Mouse (Mus musculus): ENCODE results near the gene Exosc5. TPM values are rescaled to one million over a fixed set of nuclear protein-coding genes. Genes with fewer than 3 reads are reported as not detected.

The Exosc5 gene
- polyA plus RNA-seq, 1 experiment from 2014 or later: 48.1 TPM

DNA sequence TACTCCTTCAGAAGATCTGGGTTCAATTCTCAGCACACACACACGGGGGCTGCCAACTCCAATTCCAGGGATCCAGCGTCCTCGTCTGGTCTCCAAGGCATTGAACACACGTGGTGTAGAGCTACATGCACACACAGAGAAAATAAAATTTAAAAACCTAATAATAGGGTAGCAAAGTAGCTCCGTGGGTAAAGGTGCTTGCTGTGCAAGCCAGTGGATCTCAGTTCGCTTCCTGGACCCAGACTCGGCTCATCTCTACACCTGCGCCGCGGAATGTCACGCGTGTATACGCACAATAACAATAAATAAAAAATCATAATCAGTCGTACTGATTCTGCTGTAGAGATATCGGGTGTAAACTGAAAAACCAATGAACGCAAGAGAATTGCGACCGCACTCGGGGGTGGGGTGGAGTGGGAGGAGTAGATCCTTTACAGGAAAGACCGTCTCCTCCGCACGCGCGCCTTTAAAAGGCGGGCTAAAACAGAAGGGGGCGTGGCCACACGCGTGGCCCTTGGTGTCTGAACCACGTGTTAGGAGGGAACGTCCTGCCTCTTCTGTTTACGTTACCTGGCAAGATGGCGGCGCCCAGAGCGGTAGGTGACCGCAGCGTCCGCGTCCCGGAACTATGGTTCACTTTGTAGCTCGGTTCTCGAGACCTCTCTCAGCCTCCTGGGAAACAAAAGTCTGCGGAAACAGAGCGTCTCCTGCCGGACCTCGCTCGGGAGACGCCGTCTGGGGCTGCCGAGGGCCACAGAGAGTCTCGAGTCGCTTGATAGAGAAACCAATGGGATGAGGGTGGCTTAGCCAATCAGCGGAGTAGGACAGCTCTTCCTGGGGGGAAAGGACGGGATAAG lies 39.9 kb upstream of the Exosc5 start, which contains the start of gene Dmac2:
Dmac2 (plus strand) TSS at position 550 of the 857 bp plus-strand sequence.
- 1% methylated on average over 53 of the region's 53 CpGs for WGBS
- Histone ChIP-seq H3K36me3 (ENCODE audit: control insufficient read depth, insufficient read depth, low read length) (no peaks in the 10 kb centered on the region), H3K27me3 (ENCODE audit: control insufficient read depth, insufficient read depth, low read length) (no peaks in the 10 kb centered on the region), H3K4me1 (replicated peaks; ENCODE audit: control insufficient read depth, insufficient read depth, low read length) (no peaks in the 10 kb centered on the region), H3K9me3 (ENCODE audit: control insufficient read depth, low read length) (no peaks in the 10 kb centered on the region), H3K27ac (ENCODE audit: low read depth, low read length) (no peak within 1 kb of the TSS), H3K4me3 (ENCODE audit: low read depth, low read length) (peak within 1 kb of the TSS; percentile 51), H3K9ac (ENCODE audit: low read depth, low read length) (peak within 1 kb of the TSS; percentile 24; the same call in 1 of the 2 replicates), H3K4me2 (replicated peaks; ENCODE audit: low read depth, low read length) (peak within 1 kb of the TSS; percentile 47)
- peak; percentile 91 for ATAC-seq (ENCODE audit: low FRiP score)
- peak; percentile 95 for DNase-seq (ENCODE audit: low spot score)

DNA sequence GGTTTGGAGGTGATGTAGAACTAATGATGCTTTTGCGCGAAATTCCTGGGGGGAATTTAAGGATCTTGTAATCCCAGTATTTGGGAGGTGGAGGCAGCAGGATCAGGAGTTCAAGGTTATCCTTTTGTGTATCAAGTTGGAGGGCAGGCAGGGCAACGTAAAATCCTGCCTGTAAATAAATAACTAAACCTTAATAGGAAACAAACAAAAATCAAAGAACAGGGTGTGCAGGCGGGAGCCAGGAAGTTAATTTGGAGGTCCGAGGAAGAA lies 39.3 kb upstream of the Exosc5 start:
- Histone ChIP-seq H3K9ac (ENCODE audit: low read depth, low read length) (peak overlapping the region; percentile 24; the same call in 1 of the 2 replicates), H3K27ac (ENCODE audit: low read depth, low read length) (no peak overlapping the region), H3K4me2 (replicated peaks; ENCODE audit: low read depth, low read length) (peak overlapping the region; percentile 47), H3K4me3 (ENCODE audit: low read depth, low read length) (peak overlapping the region; percentile 51), H3K27me3 (ENCODE audit: control insufficient read depth, insufficient read depth, low read length) (no peaks in the 10 kb centered on the region), H3K4me1 (replicated peaks; ENCODE audit: control insufficient read depth, insufficient read depth, low read length) (no peaks in the 10 kb centered on the region), H3K36me3 (ENCODE audit: control insufficient read depth, insufficient read depth, low read length) (no peaks in the 10 kb centered on the region), H3K9me3 (ENCODE audit: control insufficient read depth, low read length) (no peaks in the 10 kb centered on the region)
- DNase-seq (ENCODE audit: low spot score) (no peak), ATAC-seq (ENCODE audit: low FRiP score) (no peak)
- WGBS: 22% methylated on average over 5 of the region's 5 CpGs

DNA sequence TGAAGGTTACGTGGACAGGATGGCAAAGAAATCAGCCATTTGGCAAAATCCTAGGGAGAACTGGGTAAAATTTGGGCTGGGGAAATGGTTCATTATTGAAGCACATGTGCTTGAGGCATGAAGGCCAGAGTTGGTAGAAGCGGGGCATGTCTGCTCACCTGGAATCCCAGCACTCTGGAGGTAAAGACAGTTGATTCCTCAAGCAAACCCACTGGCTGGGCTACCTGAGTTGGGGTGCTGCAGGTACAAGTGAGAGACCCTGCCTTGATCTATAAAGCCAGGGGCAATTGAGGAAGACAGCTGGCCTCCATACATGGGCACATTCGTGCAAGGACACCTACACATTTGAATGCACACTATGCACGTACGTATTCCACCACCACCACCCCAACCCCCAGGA lies 38.9 kb upstream of the Exosc5 start:
- no peak overlapping the region for H3K27ac ChIP-seq (ENCODE audit: low read depth, low read length)
- no peaks in the 10 kb centered on the region for H3K9me3 ChIP-seq (ENCODE audit: control insufficient read depth, low read length)
- DNase-seq (ENCODE audit: low spot score) (no peak), ATAC-seq (ENCODE audit: low FRiP score) (no peak)
- H3K36me3 ChIP-seq (ENCODE audit: control insufficient read depth, insufficient read depth, low read length): no peaks in the 10 kb centered on the region
- 0 out of 2 replicates have a peak overlapping the region, but pooled peaks have one; percentile 47 for H3K4me2 ChIP-seq (replicated peaks; ENCODE audit: low read depth, low read length)
- no peaks in the 10 kb centered on the region for H3K4me1 ChIP-seq (replicated peaks; ENCODE audit: control insufficient read depth, insufficient read depth, low read length)
- H3K9ac ChIP-seq (ENCODE audit: low read depth, low read length): no peak overlapping the region
- no peaks in the 10 kb centered on the region for H3K27me3 ChIP-seq (ENCODE audit: control insufficient read depth, insufficient read depth, low read length)
- H3K4me3 ChIP-seq (ENCODE audit: low read depth, low read length): no peak overlapping the region
- 93% methylated on average over 5 of the region's 5 CpGs for WGBS

DNA sequence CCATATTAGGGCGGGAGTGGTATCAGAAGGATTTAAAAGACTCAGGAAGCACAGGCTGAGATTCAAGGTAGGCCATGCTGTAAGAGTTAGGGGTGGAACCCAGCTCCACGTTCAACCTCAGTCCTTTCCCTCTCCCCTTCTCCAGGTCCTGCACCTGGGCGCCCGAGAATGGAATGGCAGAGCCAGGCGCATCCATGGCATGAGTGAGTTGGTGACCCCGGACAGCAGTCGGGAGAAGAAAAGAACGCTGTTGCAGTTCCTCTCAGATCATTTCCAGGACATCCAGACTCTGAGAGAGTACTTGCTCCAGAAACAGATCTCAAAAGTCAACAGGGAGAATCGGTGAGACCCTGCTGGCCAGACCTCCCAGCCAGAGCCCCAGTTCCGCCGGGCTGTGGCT lies 38.2 kb upstream of the Exosc5 start:
- no peak overlapping the region for H3K4me3 ChIP-seq (ENCODE audit: low read depth, low read length)
- no peaks in the 10 kb centered on the region for H3K36me3 ChIP-seq (ENCODE audit: control insufficient read depth, insufficient read depth, low read length)
- no peaks in the 10 kb centered on the region for H3K9me3 ChIP-seq (ENCODE audit: control insufficient read depth, low read length)
- no peak for ATAC-seq (ENCODE audit: low FRiP score)
- DNase-seq (ENCODE audit: low spot score): no peak
- H3K4me1 ChIP-seq (replicated peaks; ENCODE audit: control insufficient read depth, insufficient read depth, low read length): no peaks in the 10 kb centered on the region
- 94% methylated on average over 11 of the region's 11 CpGs for WGBS
- H3K9ac ChIP-seq (ENCODE audit: low read depth, low read length): no peak overlapping the region
- H3K27me3 ChIP-seq (ENCODE audit: control insufficient read depth, insufficient read depth, low read length): no peaks in the 10 kb centered on the region
- no peak overlapping the region for H3K27ac ChIP-seq (ENCODE audit: low read depth, low read length)
- H3K4me2 ChIP-seq (replicated peaks; ENCODE audit: low read depth, low read length): no peak overlapping the region

DNA sequence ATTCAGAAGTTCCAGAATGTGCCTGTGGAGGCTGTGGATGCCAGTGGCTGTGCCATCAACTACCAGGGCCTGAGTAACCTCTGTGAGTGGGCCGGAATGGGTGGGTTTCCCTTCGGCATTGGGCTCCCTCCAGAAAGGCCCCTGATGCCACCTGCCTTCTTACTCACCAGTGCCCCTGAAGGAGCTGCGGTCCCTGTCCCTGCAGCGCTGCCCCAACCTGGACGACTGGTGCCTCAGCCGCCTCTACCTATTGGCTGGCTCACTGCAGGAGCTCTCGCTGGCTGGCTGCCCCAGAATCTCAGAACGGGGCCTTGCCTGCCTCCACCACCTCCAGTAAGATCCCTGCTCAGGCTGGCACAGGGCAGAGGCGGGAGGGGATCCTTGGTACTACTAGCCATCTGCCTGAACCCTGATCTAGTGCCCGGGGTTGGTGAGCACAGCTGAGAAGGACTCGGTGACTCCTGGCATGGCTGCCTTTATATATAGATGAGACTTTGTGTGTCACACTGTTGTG lies 35.0 kb upstream of the Exosc5 start:
- 92% methylated on average over 11 of the region's 11 CpGs for WGBS
- no peak for ATAC-seq (ENCODE audit: low FRiP score)
- peaks cover 3% of the 10 kb centered on the region; the same call in 1 of the 2 replicates for H3K4me1 ChIP-seq (replicated peaks; ENCODE audit: control insufficient read depth, insufficient read depth, low read length)

DNA sequence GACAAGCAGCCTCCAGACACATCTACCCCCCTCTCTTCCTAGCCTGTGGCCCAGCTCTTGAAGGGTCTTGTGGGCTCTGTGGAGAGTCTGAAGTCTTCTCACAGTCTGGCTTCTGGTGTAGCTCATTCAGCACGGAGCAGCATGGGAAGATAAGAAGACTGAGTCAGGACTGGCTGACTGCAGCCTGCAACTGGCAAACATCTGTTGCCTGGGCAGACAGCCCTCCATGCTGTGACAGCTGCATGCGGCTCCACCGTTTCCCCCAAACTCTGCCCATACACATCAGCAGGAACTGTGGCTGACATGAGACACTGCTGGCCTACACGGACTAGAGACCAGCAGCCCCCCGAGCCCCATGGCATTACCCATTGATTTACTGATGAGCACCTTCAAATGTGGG lies 34.1 kb upstream of the Exosc5 start:
- Histone ChIP-seq H3K9ac (ENCODE audit: low read depth, low read length) (no peak overlapping the region), H3K36me3 (ENCODE audit: control insufficient read depth, insufficient read depth, low read length) (no peaks in the 10 kb centered on the region), H3K4me1 (replicated peaks; ENCODE audit: control insufficient read depth, insufficient read depth, low read length) (peaks cover 3% of the 10 kb centered on the region; the same call in 1 of the 2 replicates), H3K9me3 (ENCODE audit: control insufficient read depth, low read length) (no peaks in the 10 kb centered on the region), H3K4me2 (replicated peaks; ENCODE audit: low read depth, low read length) (no peak overlapping the region), H3K4me3 (ENCODE audit: low read depth, low read length) (no peak overlapping the region), H3K27me3 (ENCODE audit: control insufficient read depth, insufficient read depth, low read length) (peaks cover 7% of the 10 kb centered on the region; the same call in 1 of the 2 replicates), H3K27ac (ENCODE audit: low read depth, low read length) (no peak overlapping the region)
- ATAC-seq (ENCODE audit: low FRiP score) (no peak), DNase-seq (ENCODE audit: low spot score) (no peak)
- 79% methylated on average over 5 of the region's 5 CpGs for WGBS

More for the DNA sequence above, 35.0 kb upstream of the Exosc5 start:
- H3K36me3 ChIP-seq (ENCODE audit: control insufficient read depth, insufficient read depth, low read length): no peaks in the 10 kb centered on the region
- H3K4me3 ChIP-seq (ENCODE audit: low read depth, low read length): no peak overlapping the region
- no peak overlapping the region for H3K27ac ChIP-seq (ENCODE audit: low read depth, low read length)
- no peaks in the 10 kb centered on the region for H3K9me3 ChIP-seq (ENCODE audit: control insufficient read depth, low read length)
- no peak overlapping the region for H3K4me2 ChIP-seq (replicated peaks; ENCODE audit: low read depth, low read length)
- no peak for DNase-seq (ENCODE audit: low spot score)
- peaks cover 6% of the 10 kb centered on the region; the same call in 1 of the 2 replicates for H3K27me3 ChIP-seq (ENCODE audit: control insufficient read depth, insufficient read depth, low read length)
- no peak overlapping the region for H3K9ac ChIP-seq (ENCODE audit: low read depth, low read length)

DNA sequence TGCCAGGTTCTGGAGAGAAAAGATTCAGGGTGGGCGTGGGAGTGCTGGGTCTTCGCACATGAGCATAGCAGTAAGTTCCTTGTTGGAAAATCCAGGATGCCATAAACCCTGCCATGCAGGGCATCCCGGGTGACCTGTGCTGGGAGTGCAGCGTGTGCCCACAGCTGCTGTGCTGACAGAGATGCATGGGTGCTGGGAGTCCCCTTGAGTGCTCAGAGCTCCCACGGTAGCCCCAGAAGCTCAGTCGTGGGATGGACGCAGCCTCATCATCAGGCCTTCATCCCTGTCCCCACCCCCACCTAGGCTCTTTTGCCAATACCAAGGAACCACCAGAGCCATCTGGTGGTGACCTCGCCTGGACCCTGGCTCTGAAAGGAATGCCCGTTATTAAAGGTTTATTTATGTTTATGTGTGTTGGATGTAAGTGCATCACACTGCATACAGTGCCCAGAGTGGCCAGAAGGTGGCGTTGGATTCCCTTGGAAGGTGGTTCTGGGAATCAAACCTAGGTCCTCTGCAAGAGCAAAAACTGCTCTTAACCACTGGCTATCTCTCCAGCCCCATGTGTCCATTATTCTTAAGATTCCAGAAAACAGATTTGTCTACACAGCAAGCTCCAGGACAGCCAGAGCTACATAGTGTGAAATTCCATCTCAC lies 33.2 kb upstream of the Exosc5 start:
- Histone ChIP-seq H3K27ac (ENCODE audit: low read depth, low read length) (no peak overlapping the region), H3K4me1 (replicated peaks; ENCODE audit: control insufficient read depth, insufficient read depth, low read length) (peaks cover 3% of the 10 kb centered on the region; the same call in 1 of the 2 replicates), H3K4me3 (ENCODE audit: low read depth, low read length) (no peak overlapping the region), H3K4me2 (replicated peaks; ENCODE audit: low read depth, low read length) (no peak overlapping the region), H3K9ac (ENCODE audit: low read depth, low read length) (no peak overlapping the region), H3K36me3 (ENCODE audit: control insufficient read depth, insufficient read depth, low read length) (no peaks in the 10 kb centered on the region), H3K9me3 (ENCODE audit: control insufficient read depth, low read length) (no peaks in the 10 kb centered on the region), H3K27me3 (ENCODE audit: control insufficient read depth, insufficient read depth, low read length) (peaks cover 7% of the 10 kb centered on the region; the same call in 1 of the 2 replicates)
- DNase-seq (ENCODE audit: low spot score) (peak; percentile 35), ATAC-seq (ENCODE audit: low FRiP score) (no peak)
- WGBS: 78% methylated on average over 10 of the region's 10 CpGs

DNA sequence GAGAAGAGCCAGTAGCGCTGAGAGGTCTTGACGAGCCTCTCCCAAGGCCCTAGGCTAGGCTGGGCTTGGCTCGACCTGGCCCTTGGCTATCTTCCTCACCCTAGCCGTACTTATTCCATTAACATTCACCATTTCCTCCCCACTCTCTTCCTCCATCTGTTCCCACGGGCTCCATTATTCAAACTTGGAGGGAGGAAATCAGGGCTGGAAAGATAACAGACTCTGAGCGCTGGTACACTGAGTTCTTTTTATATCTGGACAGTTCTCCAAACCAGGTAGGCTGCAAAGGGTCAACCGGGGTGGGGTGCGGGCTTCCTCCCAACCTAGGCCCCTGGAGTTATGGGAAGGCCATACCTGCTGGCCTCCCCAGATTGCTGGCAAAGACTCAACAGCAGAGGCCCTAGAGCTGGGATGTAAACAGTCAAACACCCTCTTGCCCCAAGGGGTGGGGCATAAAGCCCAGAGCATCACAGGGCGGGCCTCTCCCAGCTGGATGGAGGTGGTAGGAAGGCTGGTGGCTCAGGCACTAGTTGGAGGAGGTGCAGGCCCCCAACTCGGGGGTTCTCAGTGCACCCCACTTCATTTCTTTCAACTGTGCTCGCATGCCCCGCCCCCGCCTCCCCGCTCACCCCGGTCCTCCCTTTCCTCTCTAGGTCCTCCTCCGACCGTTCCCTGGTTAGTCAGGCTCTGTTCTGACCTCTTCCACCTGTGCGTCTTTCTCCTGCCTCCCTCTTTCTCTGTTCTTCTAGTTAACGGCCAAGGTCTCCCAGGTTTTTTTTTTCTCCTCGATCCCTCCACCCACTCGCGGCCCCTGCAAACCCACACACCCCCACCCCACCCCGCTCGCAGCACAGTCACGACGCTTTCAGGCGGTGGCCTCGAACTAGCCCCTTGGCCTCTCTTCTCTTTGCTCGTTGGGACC lies 32.2 kb upstream of the Exosc5 start, which contains the start of gene B3gnt8:
B3gnt8 (plus strand) TSS at position 146 of the 922 bp plus-strand sequence.
- Histone ChIP-seq H3K4me2 (replicated peaks; ENCODE audit: low read depth, low read length) (peak within 1 kb of the TSS; percentile 24), H3K4me3 (ENCODE audit: low read depth, low read length) (peak within 1 kb of the TSS; percentile 2; the same call in 1 of the 2 replicates), H3K27me3 (ENCODE audit: control insufficient read depth, insufficient read depth, low read length) (peaks cover 7% of the 10 kb centered on the region; the same call in 1 of the 2 replicates), H3K9me3 (ENCODE audit: control insufficient read depth, low read length) (no peaks in the 10 kb centered on the region), H3K4me1 (replicated peaks; ENCODE audit: control insufficient read depth, insufficient read depth, low read length) (peaks cover 3% of the 10 kb centered on the region; the same call in 1 of the 2 replicates), H3K27ac (ENCODE audit: low read depth, low read length) (no peak within 1 kb of the TSS; the same call in 1 of the 2 replicates), H3K9ac (ENCODE audit: low read depth, low read length) (peak within 1 kb of the TSS; percentile 42; the same call in 1 of the 2 replicates), H3K36me3 (ENCODE audit: control insufficient read depth, insufficient read depth, low read length) (no peaks in the 10 kb centered on the region)
- WGBS: 23% methylated on average over 25 of the region's 29 CpGs
- ATAC-seq (ENCODE audit: low FRiP score) (0 out of 2 replicates have a peak, but pooled peaks have one; percentile 4), DNase-seq (ENCODE audit: low spot score) (no peak)
